Mouse (Mus musculus): ENCODE measurements around the gene Syngap1.

DNA sequence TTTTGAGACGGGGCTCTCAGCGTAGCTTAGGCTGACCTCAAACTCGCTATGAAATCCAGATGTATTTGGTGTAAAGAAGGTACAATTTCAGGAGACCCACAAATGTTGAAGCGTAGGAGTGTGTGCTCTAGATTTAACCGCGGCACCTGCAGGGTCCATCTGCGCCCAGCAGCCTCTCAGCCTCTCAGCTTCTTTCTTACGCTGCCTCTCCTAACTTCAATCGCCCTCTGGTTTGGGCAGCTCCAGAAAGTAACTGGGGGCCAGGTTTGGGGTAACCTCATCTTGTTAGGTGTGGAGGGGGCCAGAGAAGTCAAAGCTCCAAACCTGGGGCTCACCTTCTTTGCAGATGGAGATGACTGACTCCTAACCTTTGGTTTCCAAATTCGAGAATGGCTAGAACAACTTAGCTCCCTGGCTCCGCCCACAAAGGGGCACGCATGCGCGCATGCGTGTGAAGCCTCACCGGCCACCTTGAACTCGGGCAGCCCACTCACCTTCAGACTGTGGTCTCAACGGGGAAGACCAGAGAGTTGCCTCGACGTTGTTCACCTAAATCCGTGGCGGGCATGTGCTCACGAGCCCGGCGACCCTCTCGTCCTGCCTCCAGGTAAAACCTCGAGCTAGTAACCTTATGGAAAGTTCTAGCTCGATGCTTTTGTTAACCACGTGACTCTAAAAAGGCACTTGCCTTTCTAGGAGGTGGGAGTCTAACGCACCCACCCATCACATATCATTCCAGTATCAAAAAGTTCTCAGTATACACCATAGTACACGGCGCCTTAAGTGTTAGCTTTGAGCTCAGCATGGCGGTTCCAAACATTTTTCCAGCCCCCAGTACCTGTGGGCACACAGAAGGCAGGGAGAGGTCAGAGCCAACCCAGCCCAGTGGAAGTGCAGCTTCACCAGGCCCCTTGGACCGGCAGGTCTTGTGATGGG, 76.8 kb downstream of the Syngap1 start:
- TF ChIP-seq GATA1 (IDR thresholded peaks at IDR 0.05; ENCODE audit: borderline replicate concordance, low read length) = no peak
- TF ChIP-seq FLI1 (IDR thresholded peaks at IDR 0.05; ENCODE audit: low read length) = no peak

All from megakaryocyte, embryonic 14.5 days (primary cell).